Mouse (Mus musculus): ENCODE data around the gene Cd3eap. TPM values are rescaled to one million over a fixed set of nuclear protein-coding genes. Genes with fewer than 3 reads are reported as not detected.
A peak's percentile ranks its signal among the peaks of the same experiment; 100 is the strongest.

Gene Cd3eap
- total and polyA plus RNA-seq, 2 experiments from 2014 or later: 14.0 to 21.6 TPM

- Histone ChIP-seq H3K4me3 (ENCODE audit: low read depth, low read length) (peak within 1 kb of the TSS; percentile 93), H3K9me3 (ENCODE audit: low read length) (no peaks in the 10 kb centered on the region), H3K4me2 (ENCODE audit: low read depth, low read length, poor library complexity, severe bottlenecking) (peak within 1 kb of the TSS; percentile 76), H3K36me3 (ENCODE audit: insufficient read depth, low read length) (peaks cover 23% of the 10 kb centered on the region), H3K27ac (ENCODE audit: low read depth, low read length) (peak within 1 kb of the TSS; percentile 69), H3K9ac (replicated peaks; ENCODE audit: low read length, poor library complexity, severe bottlenecking) (peak within 1 kb of the TSS; percentile 74), H3K4me1 (ENCODE audit: insufficient read depth, low read length) (peaks cover 8% of the 10 kb centered on the region; the same call in 1 of the 2 replicates), H3K27me3 (ENCODE audit: insufficient read depth, low read length) (no peaks in the 10 kb centered on the region)
- peak; percentile 99 for DNase-seq (ENCODE audit: low spot score)
- WGBS: 8% methylated on average over 38 of the region's 48 CpGs
- no peak; the same call in 1 of the 2 replicates for TF ChIP-seq CTCF (IDR thresholded peaks at IDR 0.05)
- peak; percentile 95 for ATAC-seq (ENCODE audit: low FRiP score)
Measured at GRCm38 (mm10) chr7:19381377-19382165, 22.3 kb upstream of the Cd3eap start, which contains the start of gene Ercc2. Ercc2 (plus strand) TSS chr7:19382010.

GRCm38 (mm10) chr7:19378049-19378448 lies 18.8 kb upstream of the Cd3eap start:
- Histone ChIP-seq H3K4me3 (ENCODE audit: low read depth, low read length) (no peak overlapping the region), H3K4me1 (ENCODE audit: insufficient read depth, low read length) (0 out of 2 replicates have a peak, but pooled peaks cover 3% of the 10 kb centered on the region), H3K27ac (ENCODE audit: low read depth, low read length) (no peak overlapping the region), H3K27me3 (ENCODE audit: insufficient read depth, low read length) (no peaks in the 10 kb centered on the region), H3K36me3 (ENCODE audit: insufficient read depth, low read length) (0 out of 2 replicates have a peak, but pooled peaks cover 2% of the 10 kb centered on the region), H3K9ac (replicated peaks; ENCODE audit: low read length, poor library complexity, severe bottlenecking) (no peak overlapping the region), H3K4me2 (ENCODE audit: low read depth, low read length, poor library complexity, severe bottlenecking) (no peak overlapping the region), H3K9me3 (ENCODE audit: low read length) (no peaks in the 10 kb centered on the region)
- DNase-seq (ENCODE audit: low spot score) (no peak), ATAC-seq (ENCODE audit: low FRiP score) (no peak)
- TF ChIP-seq CTCF (IDR thresholded peaks at IDR 0.05): no peak
- 72% methylated on average over 8 of the region's 8 CpGs for WGBS

DNA sequence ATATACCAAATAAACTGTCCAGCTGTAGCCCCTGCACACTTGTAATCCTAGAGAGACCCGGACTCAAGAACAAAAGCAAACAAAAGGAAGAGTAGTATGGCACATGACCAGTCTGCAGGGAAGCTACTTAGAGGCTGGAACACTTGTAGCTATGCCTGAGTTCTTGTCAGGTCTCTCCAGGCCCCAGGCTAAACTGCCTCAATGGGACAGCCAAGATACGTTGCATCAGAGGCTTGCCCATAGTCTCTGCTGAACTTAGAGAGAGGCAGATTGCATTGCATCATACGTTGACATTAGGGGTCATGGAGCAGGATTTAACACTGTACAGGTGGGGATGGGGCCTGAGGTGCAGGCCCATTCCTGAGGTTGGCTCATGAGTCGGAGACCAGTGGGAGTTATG lies 16.7 kb upstream of the Cd3eap start:
- ATAC-seq (ENCODE audit: low FRiP score): no peak
- Histone ChIP-seq H3K36me3 (ENCODE audit: insufficient read depth, low read length) (0 out of 2 replicates have a peak, but pooled peaks cover 2% of the 10 kb centered on the region), H3K9me3 (ENCODE audit: low read length) (no peaks in the 10 kb centered on the region), H3K4me1 (ENCODE audit: insufficient read depth, low read length) (no peaks in the 10 kb centered on the region), H3K4me2 (ENCODE audit: low read depth, low read length, poor library complexity, severe bottlenecking) (no peak overlapping the region), H3K27me3 (ENCODE audit: insufficient read depth, low read length) (no peaks in the 10 kb centered on the region), H3K27ac (ENCODE audit: low read depth, low read length) (no peak overlapping the region), H3K9ac (replicated peaks; ENCODE audit: low read length, poor library complexity, severe bottlenecking) (no peak overlapping the region), H3K4me3 (ENCODE audit: low read depth, low read length) (no peak overlapping the region)
- WGBS: 84% methylated on average over 4 of the region's 4 CpGs
- TF ChIP-seq CTCF (IDR thresholded peaks at IDR 0.05): no peak
- no peak for DNase-seq (ENCODE audit: low spot score)

DNA sequence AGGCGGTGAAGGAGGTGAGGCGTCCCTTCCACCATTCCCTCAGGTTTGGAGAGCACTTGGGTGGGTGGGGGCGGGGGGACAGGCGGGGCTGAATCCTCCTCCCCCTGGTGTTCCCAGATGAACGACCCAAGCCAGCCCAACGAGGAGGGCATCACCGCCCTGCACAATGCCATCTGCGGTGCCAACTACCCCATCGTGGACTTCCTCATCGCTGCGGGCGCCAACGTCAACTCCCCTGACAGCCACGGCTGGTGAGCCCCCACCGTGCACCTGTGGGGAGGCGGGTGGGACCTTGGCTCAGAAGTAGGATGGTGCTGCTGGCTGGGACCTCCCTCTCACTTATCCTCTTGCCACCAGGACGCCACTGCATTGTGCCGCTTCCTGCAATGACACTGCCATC lies 16.1 kb upstream of the Cd3eap start:
- Histone ChIP-seq H3K4me2 (ENCODE audit: low read depth, low read length, poor library complexity, severe bottlenecking) (no peak overlapping the region), H3K27ac (ENCODE audit: low read depth, low read length) (no peak overlapping the region), H3K4me1 (ENCODE audit: insufficient read depth, low read length) (no peaks in the 10 kb centered on the region), H3K9me3 (ENCODE audit: low read length) (no peaks in the 10 kb centered on the region), H3K4me3 (ENCODE audit: low read depth, low read length) (no peak overlapping the region), H3K36me3 (ENCODE audit: insufficient read depth, low read length) (0 out of 2 replicates have a peak, but pooled peaks cover 2% of the 10 kb centered on the region), H3K27me3 (ENCODE audit: insufficient read depth, low read length) (no peaks in the 10 kb centered on the region), H3K9ac (replicated peaks; ENCODE audit: low read length, poor library complexity, severe bottlenecking) (no peak overlapping the region)
- no peak for ATAC-seq (ENCODE audit: low FRiP score)
- WGBS: 80% methylated on average over 16 of the region's 18 CpGs
- no peak for TF ChIP-seq CTCF (IDR thresholded peaks at IDR 0.05)
- DNase-seq (ENCODE audit: low spot score): no peak

- WGBS: 86% methylated on average over 2 of the region's 2 CpGs
Measured at GRCm38 (mm10) chr7:19373367-19373766, 14.1 kb upstream of the Cd3eap start.

DNA sequence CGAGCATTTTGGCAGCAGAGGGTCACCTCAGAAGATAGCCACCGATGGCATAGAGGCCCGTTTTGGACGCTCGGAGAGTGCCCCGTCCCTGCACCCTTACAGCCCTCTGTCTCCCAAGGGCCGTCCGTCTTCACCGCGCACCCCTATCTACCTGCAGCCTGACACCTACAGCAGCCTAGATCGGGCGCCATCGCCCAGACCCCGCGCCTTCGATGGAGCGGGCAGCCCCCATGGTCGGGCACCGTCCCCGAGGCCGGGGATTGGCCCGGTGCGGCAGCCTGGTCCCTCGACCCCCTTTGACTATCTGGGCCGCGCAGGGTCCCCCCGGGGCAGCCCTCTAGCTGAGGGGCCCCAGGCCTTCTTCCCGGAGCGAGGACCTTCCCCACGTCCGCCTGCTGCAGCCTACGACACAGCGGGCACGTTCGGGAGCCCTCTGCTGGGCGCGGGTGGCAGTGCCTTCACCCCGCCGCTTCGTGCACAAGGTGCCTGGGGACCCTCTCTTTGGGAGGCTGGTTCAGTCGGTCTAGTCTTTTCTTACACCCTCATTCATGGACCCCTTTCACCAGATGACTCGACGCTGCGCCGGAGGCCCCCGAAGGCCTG lies 10.6 kb upstream of the Cd3eap start:
- Histone ChIP-seq H3K4me1 (ENCODE audit: insufficient read depth, low read length) (no peaks in the 10 kb centered on the region), H3K27ac (ENCODE audit: low read depth, low read length) (no peak overlapping the region), H3K9me3 (ENCODE audit: low read length) (no peaks in the 10 kb centered on the region), H3K36me3 (ENCODE audit: insufficient read depth, low read length) (no peaks in the 10 kb centered on the region), H3K27me3 (ENCODE audit: insufficient read depth, low read length) (no peaks in the 10 kb centered on the region; the same call in 1 of the 2 replicates), H3K4me2 (ENCODE audit: low read depth, low read length, poor library complexity, severe bottlenecking) (peak overlapping the region; percentile 62), H3K9ac (replicated peaks; ENCODE audit: low read length, poor library complexity, severe bottlenecking) (peak overlapping the region; percentile 61), H3K4me3 (ENCODE audit: low read depth, low read length) (peak overlapping the region; percentile 41)
- 11% methylated on average over 43 of the region's 46 CpGs for WGBS
- ATAC-seq (ENCODE audit: low FRiP score) (peak; percentile 82), DNase-seq (ENCODE audit: low spot score) (peak; percentile 45)
- TF ChIP-seq CTCF (IDR thresholded peaks at IDR 0.05): peak; percentile 88

More at GRCm38 (mm10) chr7:19373367-19373766, 14.1 kb upstream of the Cd3eap start:
- no peak overlapping the region for H3K4me3 ChIP-seq (ENCODE audit: low read depth, low read length)
- H3K4me1 ChIP-seq (ENCODE audit: insufficient read depth, low read length): no peaks in the 10 kb centered on the region
- no peak overlapping the region for H3K27ac ChIP-seq (ENCODE audit: low read depth, low read length)
- no peaks in the 10 kb centered on the region for H3K9me3 ChIP-seq (ENCODE audit: low read length)
- no peaks in the 10 kb centered on the region; the same call in 1 of the 2 replicates for H3K27me3 ChIP-seq (ENCODE audit: insufficient read depth, low read length)
- 0 out of 2 replicates have a peak, but pooled peaks cover 2% of the 10 kb centered on the region for H3K36me3 ChIP-seq (ENCODE audit: insufficient read depth, low read length)
- ATAC-seq (ENCODE audit: low FRiP score): no peak
- no peak for TF ChIP-seq CTCF (IDR thresholded peaks at IDR 0.05)
- no peak overlapping the region for H3K9ac ChIP-seq (replicated peaks; ENCODE audit: low read length, poor library complexity, severe bottlenecking)
- no peak for DNase-seq (ENCODE audit: low spot score)
- no peak overlapping the region for H3K4me2 ChIP-seq (ENCODE audit: low read depth, low read length, poor library complexity, severe bottlenecking)

All from midbrain, postnatal 0 days (tissue).